Mouse (Mus musculus) E14TG2a.4 (cell line): Measurements from ENCODE around the gene Csnk2a2.

Source experiments
- CTCF ChIP-seq: conservative IDR thresholded peaks from 2 replicates; pipeline ENCODE4 v1.5.1; 2014; ENCODE audit warnings: low read length
- NANOG ChIP-seq: IDR thresholded peaks from 2 replicates; pipeline ENCODE4 v1.6.1; 2014; ENCODE audit warnings: borderline replicate concordance, low read length, mixed read lengths
- POU5F1 ChIP-seq: IDR thresholded peaks from 2 replicates; pipeline ENCODE4 v1.6.1; 2014; ENCODE audit warnings: low read length, borderline replicate concordance

DNA sequence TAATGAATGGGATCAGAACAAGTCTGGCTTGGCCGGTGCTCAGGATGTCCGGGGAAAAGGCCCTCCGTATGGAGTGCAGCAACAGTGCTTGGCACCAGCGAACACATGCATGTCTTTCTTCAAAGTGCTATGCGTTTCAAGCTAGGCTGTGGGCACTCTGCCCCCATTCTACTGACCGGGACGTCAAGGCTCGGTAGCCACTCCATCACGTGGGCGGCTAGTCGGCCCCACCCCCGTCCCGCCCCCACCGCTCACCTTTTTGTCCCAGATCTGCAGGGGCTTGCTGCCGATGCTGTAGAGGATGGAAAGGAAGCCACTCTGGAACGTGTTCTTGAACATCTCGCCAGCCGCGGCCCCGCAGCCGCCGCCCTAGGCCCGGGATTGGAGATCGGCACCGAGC, 55.6 kb downstream of the Csnk2a2 start:
- TF ChIP-seq CTCF = no peak
- no peak for TF ChIP-seq POU5F1
- TF ChIP-seq NANOG = no peak
